Mouse (Mus musculus): ENCODE data around the gene Rgl3. TPM values are rescaled to one million over a fixed set of nuclear protein-coding genes. Genes with fewer than 3 reads are reported as not detected.

Rgl3 gene
- polyA plus RNA-seq (2015; fragmentation: Nextera tagmentation; extraction: Ambion mirVana): 1.8 and 3.0 TPM in 2 replicates

DNA sequence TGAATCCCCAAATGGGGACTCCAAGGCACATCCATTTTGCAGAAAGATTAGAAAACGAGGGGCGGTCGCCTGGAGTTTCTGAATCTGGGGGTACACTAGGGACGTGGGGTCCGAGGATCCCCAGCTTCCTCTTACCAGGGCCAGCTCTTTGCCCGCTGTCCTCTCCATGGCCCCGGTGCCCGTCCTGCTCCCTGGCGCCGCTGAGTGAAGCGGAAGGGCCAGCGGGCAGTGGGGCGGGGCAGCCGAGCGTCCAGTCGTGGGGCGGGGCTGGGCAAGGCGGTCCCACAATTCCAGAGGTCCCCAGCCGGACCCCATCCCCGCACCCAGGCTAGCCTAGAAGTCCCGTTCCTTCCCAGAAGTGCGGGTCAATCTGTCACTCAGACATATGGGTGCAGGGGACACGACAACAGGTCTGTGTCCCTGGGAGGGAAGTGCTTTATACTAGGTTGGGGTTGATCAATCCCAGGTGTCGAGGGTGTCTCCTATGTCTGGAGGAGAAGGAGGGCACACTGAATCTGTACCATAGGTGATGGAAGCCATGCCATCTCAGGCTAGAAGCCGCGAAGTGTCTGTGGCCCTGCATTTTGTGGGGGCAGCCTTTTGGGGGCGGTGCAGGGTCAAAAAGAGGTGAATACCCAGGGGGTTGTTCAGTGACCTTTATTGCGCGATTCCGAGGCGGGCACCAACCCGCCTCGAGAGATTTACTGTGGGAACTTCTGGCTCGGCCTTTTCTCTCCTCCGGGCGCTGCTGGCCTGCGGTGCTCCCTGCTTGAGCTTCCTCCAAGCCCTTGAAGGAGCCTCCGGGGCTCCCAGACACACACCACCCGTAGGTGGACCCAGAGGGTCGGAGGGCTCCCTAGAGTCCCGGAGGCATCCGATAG is at the start of gene Rgl3:
Gene Rgl3 (minus strand): TSS at position 217 of the 881 bp plus-strand sequence.
- peaks cover 25% of the 10 kb centered on the region for H3K4me1 ChIP-seq (replicated peaks)
- peak within 1 kb of the TSS; percentile 88 for H3K4me2 ChIP-seq
- H3K9me3 ChIP-seq (replicated peaks): no peaks in the 10 kb centered on the region
- ATAC-seq (replicated peaks; ENCODE audit: insufficient number of reproducible peaks, insufficient read depth, low FRiP score, low read depth): no peak
- WGBS: under 1% methylated on average over 42 of the region's 42 CpGs
- peak within 1 kb of the TSS; percentile 51 for H3K9ac ChIP-seq
- peaks cover 93% of the 10 kb centered on the region for H3K27me3 ChIP-seq
- no peaks in the 10 kb centered on the region for H3K36me3 ChIP-seq
- no peak within 1 kb of the TSS for H3K27ac ChIP-seq
- peak within 1 kb of the TSS; percentile 56 for H3K4me3 ChIP-seq

DNA sequence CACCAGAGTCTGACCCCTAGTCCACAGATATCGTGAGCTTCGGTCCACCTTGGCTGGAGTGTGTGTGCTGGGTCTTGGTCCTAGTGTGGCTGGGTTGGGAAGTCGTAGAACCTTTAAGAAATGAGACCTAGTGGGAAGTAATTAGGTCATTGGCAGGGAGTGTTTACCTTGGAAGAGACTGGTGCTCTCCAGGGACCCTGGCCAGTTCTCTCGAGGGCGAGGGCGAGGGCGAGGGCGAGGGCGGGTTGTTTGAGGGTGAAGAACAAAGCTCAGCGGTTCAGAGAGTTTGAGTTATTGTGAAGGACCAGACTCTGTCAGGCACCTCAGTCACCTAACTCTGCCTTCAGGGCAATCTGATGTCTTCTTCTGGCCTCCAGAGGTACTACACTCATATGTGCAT is 48.6 kb upstream of the Rgl3 start:
- no peaks in the 10 kb centered on the region for H3K36me3 ChIP-seq
- ATAC-seq (replicated peaks; ENCODE audit: insufficient number of reproducible peaks, insufficient read depth, low FRiP score, low read depth): no peak
- no peaks in the 10 kb centered on the region for H3K4me1 ChIP-seq (replicated peaks)
- no peak overlapping the region for H3K4me3 ChIP-seq
- H3K4me2 ChIP-seq: no peak overlapping the region
- no peak overlapping the region for H3K27ac ChIP-seq
- no peaks in the 10 kb centered on the region for H3K9me3 ChIP-seq (replicated peaks)
- no peaks in the 10 kb centered on the region for H3K27me3 ChIP-seq
- 71% methylated on average over 10 of the region's 10 CpGs for WGBS
- no peak overlapping the region for H3K9ac ChIP-seq

- Histone ChIP-seq H3K4me3 (no peak overlapping the region), H3K4me2 (no peak overlapping the region), H3K27ac (no peak overlapping the region), H3K9ac (no peak overlapping the region), H3K27me3 (no peaks in the 10 kb centered on the region), H3K4me1 (replicated peaks) (no peaks in the 10 kb centered on the region), H3K36me3 (no peaks in the 10 kb centered on the region), H3K9me3 (replicated peaks) (no peaks in the 10 kb centered on the region)
- no peak for ATAC-seq (replicated peaks; ENCODE audit: insufficient number of reproducible peaks, insufficient read depth, low FRiP score, low read depth)
- WGBS: 61% methylated on average over 6 of the region's 6 CpGs
Observed at GRCm38 (mm10) chr9:22035300-22036044, 46.2 kb upstream of the Rgl3 start.

- no peak overlapping the region for H3K4me3 ChIP-seq
- no peaks in the 10 kb centered on the region for H3K4me1 ChIP-seq (replicated peaks)
- WGBS: 83% methylated on average over 9 of the region's 9 CpGs
- H3K9ac ChIP-seq: no peak overlapping the region
- H3K36me3 ChIP-seq: no peaks in the 10 kb centered on the region
- no peaks in the 10 kb centered on the region for H3K9me3 ChIP-seq (replicated peaks)
- no peak overlapping the region for H3K4me2 ChIP-seq
- ATAC-seq (replicated peaks; ENCODE audit: insufficient number of reproducible peaks, insufficient read depth, low FRiP score, low read depth): no peak
- H3K27me3 ChIP-seq: no peaks in the 10 kb centered on the region
- no peak overlapping the region for H3K27ac ChIP-seq
Observed at GRCm38 (mm10) chr9:22030386-22030785, 41.1 kb upstream of the Rgl3 start.

DNA sequence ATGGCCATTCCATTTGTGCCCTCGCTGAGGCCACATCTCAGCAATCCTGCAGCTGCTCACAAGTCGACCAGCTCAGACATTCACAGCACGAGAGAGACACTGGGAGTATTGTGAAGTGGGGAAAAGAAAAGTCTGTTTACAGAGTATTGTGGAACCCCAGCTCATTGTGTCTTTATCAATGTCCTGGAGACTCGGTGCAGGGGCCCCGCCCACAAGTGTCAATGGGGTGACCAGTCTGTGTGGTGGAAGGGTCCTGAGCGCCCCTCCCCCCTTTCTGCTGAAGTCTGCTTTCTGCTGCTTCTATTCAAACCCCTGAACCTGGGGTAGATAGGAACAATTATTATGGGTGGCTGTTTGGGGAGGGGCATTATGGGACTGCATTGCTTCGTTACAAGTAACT is 39.2 kb upstream of the Rgl3 start:
- no peak for ATAC-seq (replicated peaks; ENCODE audit: insufficient number of reproducible peaks, insufficient read depth, low FRiP score, low read depth)
- Histone ChIP-seq H3K27me3 (no peaks in the 10 kb centered on the region), H3K27ac (no peak overlapping the region), H3K4me2 (no peak overlapping the region), H3K36me3 (no peaks in the 10 kb centered on the region), H3K4me1 (replicated peaks) (no peaks in the 10 kb centered on the region), H3K4me3 (no peak overlapping the region), H3K9me3 (replicated peaks) (no peaks in the 10 kb centered on the region), H3K9ac (no peak overlapping the region)
- WGBS: 44% methylated on average over 7 of the region's 7 CpGs

- 54% methylated on average over 8 of the region's 8 CpGs for WGBS
Observed at GRCm38 (mm10) chr9:22024592-22024991, 35.3 kb upstream of the Rgl3 start.

GRCm38 (mm10) chr9:22017208-22017825 is 28.1 kb upstream of the Rgl3 start:
- H3K27me3 ChIP-seq: no peaks in the 10 kb centered on the region
- H3K4me1 ChIP-seq (replicated peaks): no peaks in the 10 kb centered on the region
- peaks cover 21% of the 10 kb centered on the region for H3K36me3 ChIP-seq
- H3K4me3 ChIP-seq: no peak overlapping the region
- no peak for ATAC-seq (replicated peaks; ENCODE audit: insufficient number of reproducible peaks, insufficient read depth, low FRiP score, low read depth)
- H3K4me2 ChIP-seq: no peak overlapping the region
- no peak overlapping the region for H3K27ac ChIP-seq
- no peaks in the 10 kb centered on the region for H3K9me3 ChIP-seq (replicated peaks)
- H3K9ac ChIP-seq: no peak overlapping the region
- WGBS: 66% methylated on average over 7 of the region's 7 CpGs

More at GRCm38 (mm10) chr9:22024592-22024991, 35.3 kb upstream of the Rgl3 start:
- H3K4me1 ChIP-seq (replicated peaks): no peaks in the 10 kb centered on the region
- no peaks in the 10 kb centered on the region for H3K9me3 ChIP-seq (replicated peaks)
- no peak overlapping the region for H3K4me3 ChIP-seq
- no peak for ATAC-seq (replicated peaks; ENCODE audit: insufficient number of reproducible peaks, insufficient read depth, low FRiP score, low read depth)
- no peak overlapping the region for H3K4me2 ChIP-seq
- H3K27me3 ChIP-seq: no peaks in the 10 kb centered on the region
- H3K36me3 ChIP-seq: no peaks in the 10 kb centered on the region
- H3K27ac ChIP-seq: no peak overlapping the region
- H3K9ac ChIP-seq: no peak overlapping the region

GRCm38 (mm10) chr9:22016245-22016644 is 27.0 kb upstream of the Rgl3 start:
- no peaks in the 10 kb centered on the region for H3K27me3 ChIP-seq
- no peak for ATAC-seq (replicated peaks; ENCODE audit: insufficient number of reproducible peaks, insufficient read depth, low FRiP score, low read depth)
- no peaks in the 10 kb centered on the region for H3K4me1 ChIP-seq (replicated peaks)
- no peaks in the 10 kb centered on the region for H3K9me3 ChIP-seq (replicated peaks)
- 71% methylated on average over 10 of the region's 10 CpGs for WGBS
- no peak overlapping the region for H3K4me3 ChIP-seq
- H3K4me2 ChIP-seq: no peak overlapping the region
- H3K27ac ChIP-seq: no peak overlapping the region
- peaks cover 32% of the 10 kb centered on the region for H3K36me3 ChIP-seq
- H3K9ac ChIP-seq: no peak overlapping the region

GRCm38 (mm10) chr9:22012731-22013130 is 23.5 kb upstream of the Rgl3 start:
- Histone ChIP-seq H3K9ac (no peak overlapping the region), H3K4me3 (no peak overlapping the region), H3K9me3 (replicated peaks) (no peaks in the 10 kb centered on the region), H3K27ac (no peak overlapping the region), H3K4me1 (replicated peaks) (no peaks in the 10 kb centered on the region), H3K4me2 (no peak overlapping the region), H3K27me3 (no peaks in the 10 kb centered on the region), H3K36me3 (peaks cover 66% of the 10 kb centered on the region)
- 91% methylated on average over 13 of the region's 13 CpGs for WGBS
- no peak for ATAC-seq (replicated peaks; ENCODE audit: insufficient number of reproducible peaks, insufficient read depth, low FRiP score, low read depth)

- H3K27ac ChIP-seq: no peak overlapping the region
- 82% methylated on average over 5 of the region's 5 CpGs for WGBS
- no peaks in the 10 kb centered on the region for H3K27me3 ChIP-seq
- ATAC-seq (replicated peaks; ENCODE audit: insufficient number of reproducible peaks, insufficient read depth, low FRiP score, low read depth): no peak
- H3K36me3 ChIP-seq: peaks cover 76% of the 10 kb centered on the region
- no peaks in the 10 kb centered on the region for H3K4me1 ChIP-seq (replicated peaks)
- no peak overlapping the region for H3K4me3 ChIP-seq
- no peaks in the 10 kb centered on the region for H3K9me3 ChIP-seq (replicated peaks)
- H3K4me2 ChIP-seq: no peak overlapping the region
- no peak overlapping the region for H3K9ac ChIP-seq
Observed at GRCm38 (mm10) chr9:22011055-22011454, 21.8 kb upstream of the Rgl3 start.

DNA sequence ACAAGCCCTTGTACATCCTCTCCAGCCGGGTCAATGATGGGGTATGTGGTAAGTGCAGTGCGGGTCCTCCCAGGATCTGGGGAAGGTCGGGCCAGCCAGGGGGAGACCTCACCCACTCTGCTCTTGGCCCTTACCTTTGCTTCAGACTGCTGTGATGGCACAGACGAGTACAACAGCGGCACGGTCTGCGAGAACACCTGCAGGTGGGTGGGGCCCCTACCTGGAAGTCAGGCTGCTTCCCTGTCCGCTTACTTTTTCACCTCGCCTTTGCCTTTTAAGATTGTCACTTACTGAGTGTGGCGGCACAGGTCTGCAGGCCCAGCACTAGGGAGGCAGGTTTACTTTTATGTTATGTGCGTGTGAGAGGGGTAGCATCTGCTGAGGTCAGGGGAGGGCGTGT is 15.3 kb upstream of the Rgl3 start:
- peaks cover 44% of the 10 kb centered on the region for H3K36me3 ChIP-seq
- H3K27ac ChIP-seq: no peak overlapping the region
- H3K4me2 ChIP-seq: no peak overlapping the region
- H3K4me3 ChIP-seq: no peak overlapping the region
- H3K9me3 ChIP-seq (replicated peaks): no peaks in the 10 kb centered on the region
- H3K9ac ChIP-seq: no peak overlapping the region
- WGBS: 94% methylated on average over 12 of the region's 12 CpGs
- ATAC-seq (replicated peaks; ENCODE audit: insufficient number of reproducible peaks, insufficient read depth, low FRiP score, low read depth): no peak
- peaks cover 2% of the 10 kb centered on the region for H3K27me3 ChIP-seq
- peaks cover 17% of the 10 kb centered on the region for H3K4me1 ChIP-seq (replicated peaks)
